Mouse (Mus musculus) spleen, postnatal 10 days (tissue): ENCODE measurements around the gene Dok1.

Source experiments
- DNase-seq, 2 experiments: peaks; one replicate each; pipeline ENCODE4 v3.0.0; 2021 to 2022; ENCODE audit warnings: low spot score in 2 of 2

Dok1 gene

GRCm38 (mm10) chr6:83014482-83015466, 18.5 kb downstream of the Dok1 start:
- peak in 1 of 2 experiments; percentile 83 for DNase-seq

GRCm38 (mm10) chr6:83013444-83013843, 19.8 kb downstream of the Dok1 start:
- DNase-seq = peak in 1 of 2 experiments; percentile 53

- DNase-seq = peak in 1 of 2 experiments; percentile 29
Measured at GRCm38 (mm10) chr6:83011756-83012155, 21.5 kb downstream of the Dok1 start.

- peak in 1 of 2 experiments; percentile 33 for DNase-seq
Measured at GRCm38 (mm10) chr6:83011255-83011654, 22.0 kb downstream of the Dok1 start.

- peak in 1 of 2 experiments; percentile 32 for DNase-seq
Measured at GRCm38 (mm10) chr6:83010010-83010409, 23.3 kb downstream of the Dok1 start.

GRCm38 (mm10) chr6:83008659-83009058, 24.6 kb downstream of the Dok1 start:
- peak in 1 of 2 experiments; percentile 21 for DNase-seq

GRCm38 (mm10) chr6:83006114-83006513, 27.2 kb downstream of the Dok1 start:
- DNase-seq = peak in 1 of 2 experiments; percentile 7

- DNase-seq = no peak
Measured at GRCm38 (mm10) chr6:83005444-83006011, 27.7 kb downstream of the Dok1 start.

GRCm38 (mm10) chr6:83004872-83005271, 28.4 kb downstream of the Dok1 start:
- peak; percentile 35 to 58 for DNase-seq

GRCm38 (mm10) chr6:83004309-83004708, 29.0 kb downstream of the Dok1 start:
- DNase-seq = peak in 1 of 2 experiments; percentile 8

- peak in 1 of 2 experiments; percentile 26 for DNase-seq
Measured at GRCm38 (mm10) chr6:83003850-83004249, 29.4 kb downstream of the Dok1 start.

GRCm38 (mm10) chr6:83003082-83003481, 30.2 kb downstream of the Dok1 start:
- peak in 1 of 2 experiments; percentile 4 for DNase-seq

- no peak for DNase-seq
Measured at GRCm38 (mm10) chr6:82999986-83000385, 33.3 kb downstream of the Dok1 start.

GRCm38 (mm10) chr6:82998326-82998725, 34.9 kb downstream of the Dok1 start:
- no peak for DNase-seq

GRCm38 (mm10) chr6:82997511-82998102, 35.7 kb downstream of the Dok1 start:
- DNase-seq = peak in 1 of 2 experiments; percentile 58

GRCm38 (mm10) chr6:82996740-82997315, 36.4 kb downstream of the Dok1 start:
- peak; percentile 84 to 92 for DNase-seq

- DNase-seq = no peak
Measured at GRCm38 (mm10) chr6:82994372-82994771, 38.9 kb downstream of the Dok1 start.

- no peak for DNase-seq
Measured at GRCm38 (mm10) chr6:82993696-82994095, 39.6 kb downstream of the Dok1 start.

- no peak for DNase-seq
Measured at GRCm38 (mm10) chr6:82987411-82987971, 45.8 kb downstream of the Dok1 start.
